Mouse (Mus musculus): Measurements from ENCODE around the gene Slc8a1. TPM values are rescaled to one million over a fixed set of nuclear protein-coding genes. Genes with fewer than 3 reads are reported as not detected.

Slc8a1 gene
- polyA plus RNA-seq, 1 experiment = 1.4 TPM

GRCm38 (mm10) chr17:81698789-81699188 lies 39.4 kb downstream of the Slc8a1 start:
- H3K27ac ChIP-seq (replicated peaks; ENCODE audit: low read depth, low read length) = no peak overlapping the region
- H3K4me3 ChIP-seq (ENCODE audit: insufficient read depth, low read depth, low read length) = no peak overlapping the region
- H3K4me1 ChIP-seq (ENCODE audit: control insufficient read depth, insufficient read depth, insufficient read length, low read length) = no peaks in the 10 kb centered on the region

DNA sequence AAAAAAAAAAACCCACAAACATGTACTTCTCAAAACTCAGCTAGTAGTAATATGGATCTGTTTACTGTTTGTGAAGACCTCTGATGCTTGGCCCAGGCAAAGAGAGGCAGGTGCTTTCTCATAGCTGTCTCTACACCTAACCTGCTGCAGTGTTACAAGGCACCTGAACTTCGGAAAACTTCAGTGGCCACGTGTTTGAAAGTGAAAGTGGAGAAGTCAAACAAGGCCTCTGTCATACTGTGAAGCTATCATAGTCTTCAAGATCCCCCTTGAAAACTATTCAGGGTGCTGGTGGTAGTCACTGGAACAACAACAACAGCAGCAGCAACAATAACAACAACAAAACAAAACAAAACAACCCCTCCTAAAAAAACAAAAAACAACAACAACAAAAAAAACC lies 40.5 kb downstream of the Slc8a1 start:
- Histone ChIP-seq H3K4me1 (ENCODE audit: control insufficient read depth, insufficient read depth, insufficient read length, low read length) (no peaks in the 10 kb centered on the region), H3K4me3 (ENCODE audit: insufficient read depth, low read depth, low read length) (no peak overlapping the region), H3K27ac (replicated peaks; ENCODE audit: low read depth, low read length) (no peak overlapping the region)

- H3K4me3 ChIP-seq (ENCODE audit: insufficient read depth, low read depth, low read length) = no peak overlapping the region
- no peak overlapping the region for H3K27ac ChIP-seq (replicated peaks; ENCODE audit: low read depth, low read length)
- no peaks in the 10 kb centered on the region for H3K4me1 ChIP-seq (ENCODE audit: control insufficient read depth, insufficient read depth, insufficient read length, low read length)
These were observed 43.2 kb downstream of the Slc8a1 start for GRCm38 (mm10) chr17:81694977-81695376.

GRCm38 (mm10) chr17:81679616-81680015 lies 58.6 kb downstream of the Slc8a1 start:
- no peak overlapping the region for H3K4me3 ChIP-seq (ENCODE audit: insufficient read depth, low read depth, low read length)
- no peak overlapping the region for H3K27ac ChIP-seq (replicated peaks; ENCODE audit: low read depth, low read length)
- no peaks in the 10 kb centered on the region for H3K4me1 ChIP-seq (ENCODE audit: control insufficient read depth, insufficient read depth, insufficient read length, low read length)

GRCm38 (mm10) chr17:81677450-81677849 lies 60.7 kb downstream of the Slc8a1 start:
- H3K4me1 ChIP-seq (ENCODE audit: control insufficient read depth, insufficient read depth, insufficient read length, low read length) = no peaks in the 10 kb centered on the region
- no peak overlapping the region for H3K4me3 ChIP-seq (ENCODE audit: insufficient read depth, low read depth, low read length)
- H3K27ac ChIP-seq (replicated peaks; ENCODE audit: low read depth, low read length) = no peak overlapping the region

- Histone ChIP-seq H3K4me1 (ENCODE audit: control insufficient read depth, insufficient read depth, insufficient read length, low read length) (no peaks in the 10 kb centered on the region), H3K4me3 (ENCODE audit: insufficient read depth, low read depth, low read length) (no peak overlapping the region), H3K27ac (replicated peaks; ENCODE audit: low read depth, low read length) (no peak overlapping the region)
These were observed 62.0 kb downstream of the Slc8a1 start for GRCm38 (mm10) chr17:81676203-81676602.

GRCm38 (mm10) chr17:81671245-81671644 lies 66.9 kb downstream of the Slc8a1 start:
- Histone ChIP-seq H3K27ac (replicated peaks; ENCODE audit: low read depth, low read length) (no peak overlapping the region), H3K4me3 (ENCODE audit: insufficient read depth, low read depth, low read length) (no peak overlapping the region), H3K4me1 (ENCODE audit: control insufficient read depth, insufficient read depth, insufficient read length, low read length) (no peaks in the 10 kb centered on the region)

- Histone ChIP-seq H3K4me3 (ENCODE audit: insufficient read depth, low read depth, low read length) (peak overlapping the region; percentile 65), H3K4me1 (ENCODE audit: control insufficient read depth, insufficient read depth, insufficient read length, low read length) (no peaks in the 10 kb centered on the region)
These were observed 68.1 kb downstream of the Slc8a1 start for GRCm38 (mm10) chr17:81669816-81670691.

DNA sequence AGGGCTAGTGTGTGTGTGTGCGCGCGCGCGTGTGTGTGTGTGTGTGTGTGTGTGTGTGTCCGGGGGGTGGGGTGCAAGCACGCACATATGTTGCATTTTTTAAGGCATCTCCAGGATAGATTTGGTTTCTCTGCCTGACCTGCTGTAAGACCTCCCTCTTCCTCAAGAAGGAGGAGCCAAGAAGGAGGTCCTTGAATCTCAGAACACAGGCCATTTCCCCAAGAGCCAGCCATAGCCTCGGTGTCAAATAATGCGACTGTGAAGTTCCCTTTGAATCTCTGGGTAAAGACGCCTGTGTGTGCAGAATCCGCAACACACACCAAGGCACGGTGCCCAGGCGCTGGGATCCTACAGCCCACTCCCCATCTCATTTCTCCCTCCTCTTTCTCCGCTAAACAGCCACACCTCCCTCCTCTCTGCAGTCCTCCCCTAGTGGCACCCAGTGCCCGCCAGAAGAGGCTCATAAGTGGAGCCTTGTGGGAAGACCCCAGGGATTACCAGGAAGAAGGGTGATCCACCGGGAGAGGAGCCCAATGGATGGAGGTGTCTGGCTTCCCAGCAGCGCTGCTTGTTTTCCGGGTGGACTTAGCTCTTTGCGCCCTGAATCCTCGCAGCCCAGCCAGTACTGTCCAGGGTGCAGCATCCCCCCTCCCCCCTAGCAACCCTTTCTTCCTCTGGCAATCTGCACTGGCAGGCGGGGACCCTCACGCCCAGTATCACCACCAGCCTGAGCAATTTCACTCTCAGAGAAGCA lies 68.9 kb downstream of the Slc8a1 start:
- Histone ChIP-seq H3K4me3 (ENCODE audit: insufficient read depth, low read depth, low read length) (peak overlapping the region; percentile 65), H3K27ac (replicated peaks; ENCODE audit: low read depth, low read length) (no peak overlapping the region), H3K4me1 (ENCODE audit: control insufficient read depth, insufficient read depth, insufficient read length, low read length) (no peaks in the 10 kb centered on the region)

More at GRCm38 (mm10) chr17:81669816-81670691, 68.1 kb downstream of the Slc8a1 start:
- H3K27ac ChIP-seq (replicated peaks; ENCODE audit: low read depth, low read length) = no peak overlapping the region

DNA sequence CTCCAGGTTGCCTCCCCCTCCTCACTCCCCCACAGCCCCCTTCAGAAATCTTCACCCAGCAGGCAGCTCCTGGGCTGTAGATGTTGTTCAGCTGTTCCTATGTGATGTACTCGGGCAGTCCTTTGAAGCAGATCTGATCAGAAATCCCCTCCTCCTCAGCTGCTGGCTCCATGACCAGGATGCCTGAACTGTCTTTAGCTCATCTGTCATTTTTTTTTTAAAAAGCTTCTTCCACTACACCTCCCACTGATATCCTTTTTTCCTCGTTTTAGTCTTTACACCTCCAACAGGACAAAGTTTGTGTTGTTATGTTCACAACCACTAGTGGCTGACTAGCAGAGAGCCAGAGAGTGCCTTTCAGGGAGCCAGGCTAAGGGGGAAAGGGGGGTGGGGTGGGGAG lies 69.7 kb downstream of the Slc8a1 start:
- no peak overlapping the region for H3K27ac ChIP-seq (replicated peaks; ENCODE audit: low read depth, low read length)
- H3K4me1 ChIP-seq (ENCODE audit: control insufficient read depth, insufficient read depth, insufficient read length, low read length) = no peaks in the 10 kb centered on the region
- no peak overlapping the region for H3K4me3 ChIP-seq (ENCODE audit: insufficient read depth, low read depth, low read length)

DNA sequence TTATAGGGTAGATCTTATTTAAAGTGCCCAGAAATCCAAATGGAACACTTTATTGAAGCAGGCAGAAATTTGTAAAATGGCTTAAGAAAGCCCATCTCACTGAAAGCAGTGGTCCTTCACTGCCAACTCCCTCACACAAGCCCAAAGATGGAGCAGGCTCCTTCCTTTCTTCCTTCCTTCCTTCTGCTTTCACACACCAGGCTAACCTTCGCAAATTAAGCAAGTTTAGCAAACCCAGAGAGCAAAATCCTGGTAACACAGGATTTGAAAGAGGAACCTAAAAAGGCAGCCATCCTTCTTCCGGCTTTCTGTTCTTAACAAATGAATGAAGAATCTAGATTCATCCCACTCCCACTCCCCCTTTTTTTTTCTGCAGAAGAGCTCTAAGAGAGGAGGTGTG lies 70.2 kb downstream of the Slc8a1 start:
- Histone ChIP-seq H3K4me3 (ENCODE audit: insufficient read depth, low read depth, low read length) (no peak overlapping the region), H3K27ac (replicated peaks; ENCODE audit: low read depth, low read length) (no peak overlapping the region), H3K4me1 (ENCODE audit: control insufficient read depth, insufficient read depth, insufficient read length, low read length) (no peaks in the 10 kb centered on the region)

GRCm38 (mm10) chr17:81666551-81666950 lies 71.6 kb downstream of the Slc8a1 start:
- Histone ChIP-seq H3K27ac (replicated peaks; ENCODE audit: low read depth, low read length) (no peak overlapping the region), H3K4me1 (ENCODE audit: control insufficient read depth, insufficient read depth, insufficient read length, low read length) (no peaks in the 10 kb centered on the region), H3K4me3 (ENCODE audit: insufficient read depth, low read depth, low read length) (no peak overlapping the region)

- Histone ChIP-seq H3K4me3 (ENCODE audit: insufficient read depth, low read depth, low read length) (no peak overlapping the region), H3K4me1 (ENCODE audit: control insufficient read depth, insufficient read depth, insufficient read length, low read length) (no peaks in the 10 kb centered on the region), H3K27ac (replicated peaks; ENCODE audit: low read depth, low read length) (no peak overlapping the region)
These were observed 73.3 kb downstream of the Slc8a1 start for GRCm38 (mm10) chr17:81664916-81665315.

GRCm38 (mm10) chr17:81657828-81658227 lies 80.3 kb downstream of the Slc8a1 start:
- Histone ChIP-seq H3K27ac (replicated peaks; ENCODE audit: low read depth, low read length) (no peak overlapping the region), H3K4me3 (ENCODE audit: insufficient read depth, low read depth, low read length) (no peak overlapping the region), H3K4me1 (ENCODE audit: control insufficient read depth, insufficient read depth, insufficient read length, low read length) (no peaks in the 10 kb centered on the region)

GRCm38 (mm10) chr17:81654548-81654947 lies 83.6 kb downstream of the Slc8a1 start:
- no peak overlapping the region for H3K27ac ChIP-seq (replicated peaks; ENCODE audit: low read depth, low read length)
- H3K4me1 ChIP-seq (ENCODE audit: control insufficient read depth, insufficient read depth, insufficient read length, low read length) = no peaks in the 10 kb centered on the region
- no peak overlapping the region for H3K4me3 ChIP-seq (ENCODE audit: insufficient read depth, low read depth, low read length)
